Mouse (Mus musculus) thymus, adult 2 months (tissue): ENCODE data around the gene Ube4a. TPM values are rescaled to one million over a fixed set of nuclear protein-coding genes. Genes with fewer than 3 reads are reported as not detected.

Experiments used
- DNase-seq: peaks from one replicate; pipeline ENCODE4 v3.0.0; 2021
- H3K27ac ChIP-seq: fragments of 200-500 bp; 2 replicates; pipeline ENCODE4 v1.5.1; 2012; ENCODE audit warnings: low read length, control low read depth; ENCODE audit not compliant: control insufficient read depth, insufficient read depth
- H3K27me3 ChIP-seq: fragments of 200-500 bp; 2 replicates; pipeline ENCODE4 v1.6.1; 2012; ENCODE audit warnings: mild to moderate bottlenecking, low read length, moderate library complexity, mixed read lengths; ENCODE audit not compliant: control insufficient read depth, insufficient read depth
- H3K36me3 ChIP-seq: fragments of 200-500 bp; 2 replicates; pipeline ENCODE4 v1.6.1; 2012; ENCODE audit warnings: mild to moderate bottlenecking, low read length, moderate library complexity; ENCODE audit not compliant: control insufficient read depth, insufficient read depth
- H3K4me1 ChIP-seq: fragments of 200-500 bp; replicated peaks from 2 replicates; pipeline ENCODE4 v1.6.1; 2012; ENCODE audit warnings: low read length; ENCODE audit not compliant: control insufficient read depth, insufficient read depth
- H3K4me3 ChIP-seq: fragments of 200-500 bp; 2 replicates; pipeline ENCODE4 v1.5.1; 2012; ENCODE audit warnings: mild to moderate bottlenecking, low read length, control low read depth, moderate library complexity; ENCODE audit not compliant: control insufficient read depth, insufficient read depth
- CTCF ChIP-seq: fragments of 200-500 bp; IDR thresholded peaks from 2 replicates; pipeline ENCODE4 v1.5.1; 2012; ENCODE audit warnings: mild to moderate bottlenecking, control low read depth, low read length, moderate library complexity, borderline replicate concordance; ENCODE audit not compliant: control insufficient read depth, poor library complexity, insufficient read depth; ENCODE audit errors: extremely low read depth
- POLR2A ChIP-seq: fragments of 200-500 bp; IDR thresholded peaks from 2 replicates; pipeline ENCODE4 v1.6.1; 2012; ENCODE audit warnings: mild to moderate bottlenecking, low read length, control low read depth, moderate library complexity; ENCODE audit not compliant: control insufficient read depth, poor library complexity, insufficient read depth; ENCODE audit errors: extremely low read depth
- WGBS: fragments of 180-500 bp; shearing (Covaris S2); methylation state at CpG from one replicate; pipeline ENCODE4 v1.1.7; 2018; 5-methylcytosine and 5-hydroxymethylcytosine counted together
- polyA plus RNA-seq: library from polyadenylated mRNA; depleted of rRNA; stranded (reverse); fragments of >200 nt; gene quantifications from 2 replicates; pipeline ENCODE4 v1.2.3, GENCODE M21; 2012

The Ube4a gene
- polyA plus RNA-seq, 1 experiment = 23.7 TPM

GRCm38 (mm10) chr9:44993268-44993667 is 27.9 kb upstream of the Ube4a start:
- DNase-seq = no peak
- no peaks in the 10 kb centered on the region for H3K27me3 ChIP-seq
- TF ChIP-seq CTCF (no peak), POLR2A (no peak)
- H3K4me3 ChIP-seq = no peak overlapping the region
- H3K27ac ChIP-seq = no peak overlapping the region
- WGBS = 47% methylated on average over 2 of the region's 2 CpGs
- H3K36me3 ChIP-seq = no peaks in the 10 kb centered on the region
- peaks cover 19% of the 10 kb centered on the region for H3K4me1 ChIP-seq

DNA sequence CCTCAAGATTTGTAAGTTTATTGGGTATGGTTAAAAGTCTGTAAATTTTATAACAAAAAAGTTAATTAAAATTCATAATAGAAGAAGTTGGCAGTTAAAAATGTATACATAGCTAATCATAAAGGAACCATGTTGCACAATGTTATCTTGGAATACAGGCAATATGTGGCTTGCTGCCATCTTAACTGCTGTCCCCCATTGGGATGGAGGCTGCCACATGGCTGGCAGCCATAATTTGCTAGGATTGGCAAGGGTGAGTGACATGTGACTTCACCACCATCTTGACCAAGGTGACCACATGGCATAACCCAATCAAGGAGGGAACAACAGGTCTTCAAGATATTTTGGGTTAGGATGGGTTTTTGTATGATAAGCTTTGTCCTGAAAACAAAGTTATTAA is 26.9 kb upstream of the Ube4a start:
- TF ChIP-seq CTCF (no peak), POLR2A (no peak)
- H3K4me3 ChIP-seq = no peak overlapping the region
- no peak for DNase-seq
- H3K27ac ChIP-seq = no peak overlapping the region
- H3K36me3 ChIP-seq = no peaks in the 10 kb centered on the region
- peaks cover 14% of the 10 kb centered on the region for H3K4me1 ChIP-seq
- H3K27me3 ChIP-seq = no peaks in the 10 kb centered on the region

DNA sequence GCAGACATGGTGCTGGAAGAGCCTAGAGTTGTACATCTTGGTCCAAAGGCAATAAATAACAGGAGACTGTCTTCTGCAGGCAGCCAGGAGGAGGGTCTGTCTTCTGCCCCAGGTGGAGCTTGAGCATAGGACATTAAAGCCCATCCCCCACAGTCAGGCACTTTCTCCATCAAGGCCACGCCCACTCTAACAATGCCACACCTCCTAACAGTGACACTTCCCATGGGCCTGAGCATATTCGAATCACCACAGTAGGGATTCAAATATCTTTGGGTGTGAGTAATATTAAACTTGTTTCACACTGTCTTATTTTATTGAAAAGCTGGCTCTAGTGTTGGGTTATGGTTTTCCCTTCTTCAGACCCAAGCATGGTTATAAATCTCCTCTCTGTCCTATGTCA is 26.4 kb upstream of the Ube4a start:
- Histone ChIP-seq H3K4me3 (no peak overlapping the region), H3K36me3 (no peaks in the 10 kb centered on the region), H3K27ac (no peak overlapping the region), H3K4me1 (peaks cover 15% of the 10 kb centered on the region), H3K27me3 (no peaks in the 10 kb centered on the region)
- TF ChIP-seq CTCF = no peak
- no peak for TF ChIP-seq POLR2A
- WGBS = 91% methylated on average over 2 of the region's 2 CpGs
- no peak for DNase-seq

DNA sequence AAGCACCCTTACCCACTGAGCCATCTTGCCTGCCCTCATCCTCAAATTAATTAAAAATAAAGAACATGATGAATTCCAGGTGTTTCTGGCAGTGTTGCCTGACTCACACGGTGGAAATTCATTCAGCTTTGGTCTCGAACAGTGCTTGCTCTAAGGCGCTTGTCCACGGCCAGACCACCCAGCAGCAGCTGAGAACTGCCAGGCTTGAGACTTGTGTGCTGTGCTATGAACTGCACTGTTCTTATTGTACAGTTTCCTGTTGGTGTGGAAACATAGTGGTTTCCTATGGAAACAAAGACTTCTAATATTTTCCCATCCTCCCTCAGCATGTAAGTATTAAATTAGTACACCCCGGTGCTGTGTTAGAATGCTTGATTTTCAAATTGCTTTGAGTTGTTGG is 21.6 kb upstream of the Ube4a start:
- Histone ChIP-seq H3K4me1 (peaks cover 22% of the 10 kb centered on the region), H3K27me3 (no peaks in the 10 kb centered on the region), H3K27ac (peak overlapping the region; percentile 100), H3K36me3 (peaks cover 17% of the 10 kb centered on the region), H3K4me3 (no peak overlapping the region; the same call in 1 of the 2 replicates)
- WGBS = 11% methylated on average over 5 of the region's 5 CpGs
- TF ChIP-seq CTCF (no peak), POLR2A (peak; percentile 41; the same call in 1 of the 2 replicates)
- DNase-seq = no peak

GRCm38 (mm10) chr9:44986242-44986781 is 20.9 kb upstream of the Ube4a start:
- peak; percentile 88 for DNase-seq
- Histone ChIP-seq H3K4me1 (peaks cover 22% of the 10 kb centered on the region), H3K27ac (peak overlapping the region; percentile 90), H3K27me3 (no peaks in the 10 kb centered on the region), H3K36me3 (peaks cover 17% of the 10 kb centered on the region), H3K4me3 (peak overlapping the region; percentile 30)
- WGBS = 4% methylated on average over 14 of the region's 14 CpGs
- TF ChIP-seq CTCF (no peak), POLR2A (peak; percentile 82)

DNA sequence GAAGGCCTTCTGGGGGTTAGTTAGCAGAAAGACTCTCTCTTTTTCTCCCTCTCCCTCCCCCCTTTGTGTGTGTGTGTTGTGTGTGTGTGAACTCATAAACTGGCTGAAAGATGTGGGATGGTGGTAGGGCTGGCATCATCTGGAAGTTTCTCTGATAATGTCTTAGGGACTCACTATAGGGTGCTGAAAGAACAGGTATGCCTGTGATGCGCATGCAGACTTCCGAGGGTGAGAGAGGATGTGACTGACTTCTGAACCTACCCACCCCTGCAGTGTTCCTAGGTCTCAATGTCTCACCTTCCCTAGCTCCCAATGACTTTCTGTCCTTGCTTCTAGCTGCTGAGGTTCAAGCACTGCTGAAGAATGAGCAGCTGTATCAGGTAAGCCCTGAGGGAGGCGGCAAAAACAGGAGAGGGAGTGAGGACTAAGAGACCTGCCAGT is 20.3 kb upstream of the Ube4a start:
- H3K4me3 ChIP-seq = peak overlapping the region; percentile 30
- peak; percentile 57 for DNase-seq
- peaks cover 23% of the 10 kb centered on the region for H3K4me1 ChIP-seq
- peak overlapping the region; percentile 90 for H3K27ac ChIP-seq
- H3K27me3 ChIP-seq = no peaks in the 10 kb centered on the region
- TF ChIP-seq POLR2A (no peak), CTCF (no peak)
- H3K36me3 ChIP-seq = peaks cover 17% of the 10 kb centered on the region
- 6% methylated on average over 3 of the region's 3 CpGs for WGBS

GRCm38 (mm10) chr9:44983001-44983400 is 17.6 kb upstream of the Ube4a start:
- H3K4me3 ChIP-seq = peak overlapping the region; percentile 70
- peak overlapping the region; percentile 100 for H3K27ac ChIP-seq
- H3K27me3 ChIP-seq = no peaks in the 10 kb centered on the region
- TF ChIP-seq CTCF (no peak), POLR2A (no peak)
- DNase-seq = no peak
- peaks cover 17% of the 10 kb centered on the region for H3K36me3 ChIP-seq
- 36% methylated on average over 2 of the region's 2 CpGs for WGBS
- H3K4me1 ChIP-seq = peaks cover 25% of the 10 kb centered on the region
